Comparison of ENCODE assay signal across 10 mouse cellular contexts in genomic region chr17:74047210-74048082, GRCm38 (mm10). TPM values are rescaled to one million over a fixed set of nuclear protein-coding genes. Genes with fewer than 3 reads are reported as not detected.
A peak's percentile ranks its signal among the peaks of the same experiment; 100 is the strongest.
DNase-seq lines count a peak whose midpoint lies in the region; ATAC-seq and TF ChIP-seq lines count a peak whose summit lies in the region.
"Had no signal": no experiment of that assay in that cellular context is flagged by ENCODE, and none has a peak within 500 bp of the region (broad histone marks: within the 10 kb centered on the region; RNA-seq: fewer than 3 reads in every experiment).

Srd5a2 (minus strand) TSS chr17:74047916.

- no peak for DNase-seq in kidney, adult 2 months
- DNase-seq in kidney, postnatal 14 days = no peak
- DNase-seq in adrenal gland, postnatal 36 days = peak; percentile 11 to 81
- DNase-seq in hindbrain, embryonic 11.5 days (ENCODE audit: low spot score) = peak; percentile 41
- peak; percentile 49 for DNase-seq in midbrain, embryonic 14.5 days
- no peak for DNase-seq in B cell, adult 2 months
- no peak for DNase-seq in layer of hippocampus, adult 9-11 months
- no peak for DNase-seq in layer of hippocampus, postnatal 36 days

- H3K36me3 ChIP-seq in kidney, adult 2 months (ENCODE audit: control insufficient read depth, insufficient read depth, low read length) = no peaks in the 10 kb centered on the region
- H3K36me3 ChIP-seq in hindbrain, embryonic 11.5 days (ENCODE audit: control insufficient read depth, insufficient read depth, low read length) = no peaks in the 10 kb centered on the region
- H3K36me3 ChIP-seq in midbrain, embryonic 14.5 days (ENCODE audit: control insufficient read depth, insufficient read depth, low read length) = no peaks in the 10 kb centered on the region
- H3K36me3 ChIP-seq: liver, embryonic 15.5 days had no signal

- 3% methylated on average over 45 of the region's 45 CpGs for WGBS in kidney, adult 2 months
- 1% methylated on average over 45 of the region's 45 CpGs for WGBS in hindbrain, embryonic 11.5 days
- 1% methylated on average over 45 of the region's 45 CpGs for WGBS in midbrain, embryonic 14.5 days

- H3K27me3 ChIP-seq in kidney, adult 2 months (replicated peaks; ENCODE audit: control insufficient read depth, insufficient read depth, low read length) = no peaks in the 10 kb centered on the region
- peaks cover 36% of the 10 kb centered on the region for H3K27me3 ChIP-seq in hindbrain, embryonic 11.5 days (ENCODE audit: control insufficient read depth, insufficient read depth, low read length)
- peaks cover 38% of the 10 kb centered on the region for H3K27me3 ChIP-seq in midbrain, embryonic 14.5 days (ENCODE audit: control insufficient read depth, insufficient read depth, low read length)

- no peak for TF ChIP-seq CTCF in kidney, adult 2 months (conservative IDR thresholded peaks at IDR 0.05; ENCODE audit: insufficient read depth, insufficient read length, low read depth, low read length)

- H3K9me3 ChIP-seq in hindbrain, embryonic 11.5 days (ENCODE audit: control insufficient read depth, low read length) = no peaks in the 10 kb centered on the region
- H3K9me3 ChIP-seq in midbrain, embryonic 14.5 days (ENCODE audit: control insufficient read depth, low read length) = no peaks in the 10 kb centered on the region
- H3K9me3 ChIP-seq: liver, embryonic 15.5 days had no signal

- peak; percentile 19; the same call in 1 of the 2 replicates for ATAC-seq in hindbrain, embryonic 11.5 days (ENCODE audit: low FRiP score)
- no peak for ATAC-seq in midbrain, embryonic 14.5 days (ENCODE audit: low FRiP score, low TSS enrichment)
- ATAC-seq: Patski had no signal

- H3K27ac ChIP-seq in kidney, adult 2 months (ENCODE audit: insufficient read depth, low read depth, low read length) = no peak within 1 kb of the TSS
- no peak within 1 kb of the TSS for H3K27ac ChIP-seq in hindbrain, embryonic 11.5 days (ENCODE audit: low read depth, low read length)
- H3K27ac ChIP-seq in midbrain, embryonic 14.5 days (replicated peaks; ENCODE audit: low read depth, low read length) = no peak within 1 kb of the TSS
- H3K27ac ChIP-seq: liver, embryonic 15.5 days had no signal

- H3K4me2 ChIP-seq in hindbrain, embryonic 11.5 days (replicated peaks; ENCODE audit: low read depth, low read length) = peak within 1 kb of the TSS; percentile 39
- peak within 1 kb of the TSS; percentile 54 for H3K4me2 ChIP-seq in midbrain, embryonic 14.5 days (ENCODE audit: low read length)
- H3K4me2 ChIP-seq: liver, embryonic 15.5 days had no signal

- peak within 1 kb of the TSS; percentile 4; the same call in 1 of the 2 replicates for H3K4me3 ChIP-seq in kidney, adult 2 months (ENCODE audit: insufficient read depth, low read depth, low read length)
- peak within 1 kb of the TSS; percentile 18 for H3K4me3 ChIP-seq in hindbrain, embryonic 11.5 days (ENCODE audit: low read depth, low read length)
- peak within 1 kb of the TSS; percentile 30 for H3K4me3 ChIP-seq in midbrain, embryonic 14.5 days (replicated peaks; ENCODE audit: low read depth, low read length)
- H3K4me3 ChIP-seq: liver, embryonic 15.5 days had no signal

- H3K4me1 ChIP-seq in kidney, adult 2 months (ENCODE audit: control insufficient read depth, insufficient read depth, low read length) = peaks cover 7% of the 10 kb centered on the region; the same call in 1 of the 2 replicates
- no peaks in the 10 kb centered on the region for H3K4me1 ChIP-seq in hindbrain, embryonic 11.5 days (replicated peaks; ENCODE audit: control insufficient read depth, insufficient read depth, low read length)
- 0 out of 2 replicates have a peak, but pooled peaks cover 2% of the 10 kb centered on the region for H3K4me1 ChIP-seq in midbrain, embryonic 14.5 days (ENCODE audit: control insufficient read depth, insufficient read depth, low read length)
- H3K4me1 ChIP-seq: liver, embryonic 15.5 days had no signal

- no peak for TF ChIP-seq POLR2A in kidney, adult 2 months (IDR thresholded peaks at IDR 0.05; ENCODE audit: low read depth, low read length)

- no peak within 1 kb of the TSS for H3K9ac ChIP-seq in hindbrain, embryonic 11.5 days (ENCODE audit: low read depth, low read length)
- peak within 1 kb of the TSS; percentile 20; the same call in 1 of the 2 replicates for H3K9ac ChIP-seq in midbrain, embryonic 14.5 days (replicated peaks; ENCODE audit: low read length)
- H3K9ac ChIP-seq: liver, embryonic 15.5 days had no signal

RNA-seq across cellular contexts. Expression of gene Srd5a2, which starts in this region (rescaled TPM):
- 2.8 and 3.2 TPM in 2 replicates for polyA plus RNA-seq in kidney, adult 2 months (2012; rRNA removed)
- 1,000 to 10,000 TPM in 1 of 2 experiments, 100 to 1,000 TPM in 1; 125 to 2,977 TPM for total RNA-seq in adrenal gland, postnatal 36 days (2021)
- polyA plus RNA-seq in hindbrain, embryonic 11.5 days (2014; fragmentation: Nextera tagmentation; extraction: Ambion mirVana) = not detected in 2 replicates
- polyA plus RNA-seq in midbrain, embryonic 14.5 days (2014; fragmentation: Nextera tagmentation; extraction: Ambion mirVana) = not detected in 2 replicates
- total RNA-seq in layer of hippocampus, postnatal 36 days (2021) = not detected
- polyA plus RNA-seq: Patski had no signal

Comparison
In these comparisons a context has a peak if more than half of its experiments do, and no peak if none do; other contexts are left out.
1. RNA of gene Srd5a2 (total RNA-seq): 125 to 2,977 TPM in adrenal gland, postnatal 36 days; not detected in layer of hippocampus, postnatal 36 days; every median in the first group is over 100 times any median in the second.
2. Peak in DNase-seq, ATAC-seq, H3K4me3 ChIP-seq and H3K4me2 ChIP-seq in hindbrain, embryonic 11.5 days; RNA of the gene not detected or under 1 TPM.
3. Peak in DNase-seq, H3K4me3 ChIP-seq, H3K9ac ChIP-seq and H3K4me2 ChIP-seq in midbrain, embryonic 14.5 days; RNA of the gene not detected or under 1 TPM.
4. DNase-seq: peak in adrenal gland, postnatal 36 days (2 of 2); none in kidney, adult 2 months (single experiment), kidney, postnatal 14 days (single experiment), B cell, adult 2 months (0 of 2), layer of hippocampus, adult 9-11 months (single experiment) and layer of hippocampus, postnatal 36 days (0 of 2).
5. Peak in every context shown above with its lines, with median percentiles within 50 percentile points of each other: H3K4me3 ChIP-seq.